Mouse (Mus musculus) neural tube, embryonic 12.5 days (tissue): ENCODE results near the gene Hoxc13. TPM values are rescaled to one million over a fixed set of nuclear protein-coding genes. Genes with fewer than 3 reads are reported as not detected.
A peak's percentile ranks its signal among the peaks of the same experiment; 100 is the strongest.

ENCODE experiments used
- ATAC-seq: fragments of 200-750 bp; cut with Nextera tagmentation; 2 replicates; pipeline ENCODE4 v1.8.0; 2017; ENCODE audit warnings: low read depth, mild to moderate bottlenecking, moderate TSS enrichment, moderate library complexity; ENCODE audit not compliant: low FRiP score
- H3K27ac ChIP-seq: fragments of 300-500 bp; sonication (generic); 2 replicates; pipeline ENCODE4 v1.5.1; 2016
- H3K27me3 ChIP-seq: fragments of 300-500 bp; sonication (generic); replicated peaks from 2 replicates; pipeline ENCODE4 v1.6.1; 2016; ENCODE audit warnings: mild to moderate bottlenecking
- H3K36me3 ChIP-seq: fragments of 300-500 bp; sonication (generic); 2 replicates; pipeline ENCODE4 v1.6.1; 2016; ENCODE audit warnings: mild to moderate bottlenecking
- H3K4me1 ChIP-seq: fragments of 300-500 bp; sonication (generic); 2 replicates; pipeline ENCODE4 v1.6.1; 2016
- H3K4me2 ChIP-seq: fragments of 300-500 bp; sonication (generic); replicated peaks from 2 replicates; pipeline ENCODE4 v1.6.1; 2016; ENCODE audit warnings: mild to moderate bottlenecking
- H3K4me3 ChIP-seq: fragments of 300-500 bp; sonication (generic); 2 replicates; pipeline ENCODE4 v1.5.1; 2016
- H3K9ac ChIP-seq: fragments of 300-500 bp; sonication (generic); 2 replicates; pipeline ENCODE4 v1.6.1; 2016; ENCODE audit warnings: mild to moderate bottlenecking
- H3K9me3 ChIP-seq: fragments of 300-500 bp; sonication (generic); 2 replicates; pipeline ENCODE4 v1.6.1; 2016; ENCODE audit warnings: mild to moderate bottlenecking
- WGBS: fragments of 180-500 bp; shearing (Covaris S2); methylation state at CpG from one replicate; pipeline ENCODE4 v1.1.7; 2016; 5-methylcytosine and 5-hydroxymethylcytosine counted together
- polyA plus RNA-seq: library from polyadenylated mRNA; unstranded; fragments of >200 nt; fragmentation: Nextera tagmentation; extraction: Ambion mirVana; gene quantifications from 2 replicates; pipeline ENCODE4 v1.2.1, GENCODE M21; 2016

Gene Hoxc13
- polyA plus RNA-seq, 1 experiment from 2014 or later: 6.5 TPM

- Histone ChIP-seq H3K4me3 (peak overlapping the region; percentile 36), H3K27me3 (peaks cover 99% of the 10 kb centered on the region), H3K27ac (peak overlapping the region; percentile 46; the same call in 1 of the 2 replicates), H3K9ac (peak overlapping the region; percentile 70), H3K4me1 (peaks cover 21% of the 10 kb centered on the region), H3K36me3 (no peaks in the 10 kb centered on the region), H3K9me3 (no peaks in the 10 kb centered on the region), H3K4me2 (peak overlapping the region; percentile 56)
- WGBS: under 1% methylated on average over 53 of the region's 53 CpGs
- 0 out of 2 replicates have a peak, but pooled peaks have one; percentile 51 for ATAC-seq
Measured at GRCm38 (mm10) chr15:102942739-102943467, 22.0 kb downstream of the Hoxc13 start.

DNA sequence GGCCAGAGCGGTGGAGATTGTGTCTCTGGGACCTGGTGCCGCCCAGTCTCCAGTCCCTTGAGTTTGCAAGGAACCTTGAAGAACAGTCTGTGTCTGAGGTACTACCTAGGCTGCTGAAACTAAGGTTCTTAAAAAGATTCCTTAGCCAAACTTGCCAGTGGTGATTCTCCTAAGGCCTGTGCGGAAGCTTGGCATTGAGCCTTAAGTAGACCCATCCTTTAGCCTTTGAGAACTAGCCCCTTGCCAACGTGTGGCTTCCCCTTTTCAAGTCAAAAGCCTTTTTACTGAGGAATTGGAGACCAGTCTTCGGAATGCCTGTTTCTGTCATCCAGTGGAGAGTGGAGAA is 22.5 kb downstream of the Hoxc13 start:
- WGBS: 3% methylated on average over 5 of the region's 5 CpGs
- H3K27ac ChIP-seq: no peak overlapping the region
- peak overlapping the region; percentile 56 for H3K4me2 ChIP-seq
- H3K9ac ChIP-seq: peak overlapping the region; percentile 70
- peaks cover 21% of the 10 kb centered on the region for H3K4me1 ChIP-seq
- ATAC-seq: no peak
- peak overlapping the region; percentile 36 for H3K4me3 ChIP-seq
- H3K9me3 ChIP-seq: no peaks in the 10 kb centered on the region
- H3K36me3 ChIP-seq: no peaks in the 10 kb centered on the region
- H3K27me3 ChIP-seq: peaks cover 99% of the 10 kb centered on the region

DNA sequence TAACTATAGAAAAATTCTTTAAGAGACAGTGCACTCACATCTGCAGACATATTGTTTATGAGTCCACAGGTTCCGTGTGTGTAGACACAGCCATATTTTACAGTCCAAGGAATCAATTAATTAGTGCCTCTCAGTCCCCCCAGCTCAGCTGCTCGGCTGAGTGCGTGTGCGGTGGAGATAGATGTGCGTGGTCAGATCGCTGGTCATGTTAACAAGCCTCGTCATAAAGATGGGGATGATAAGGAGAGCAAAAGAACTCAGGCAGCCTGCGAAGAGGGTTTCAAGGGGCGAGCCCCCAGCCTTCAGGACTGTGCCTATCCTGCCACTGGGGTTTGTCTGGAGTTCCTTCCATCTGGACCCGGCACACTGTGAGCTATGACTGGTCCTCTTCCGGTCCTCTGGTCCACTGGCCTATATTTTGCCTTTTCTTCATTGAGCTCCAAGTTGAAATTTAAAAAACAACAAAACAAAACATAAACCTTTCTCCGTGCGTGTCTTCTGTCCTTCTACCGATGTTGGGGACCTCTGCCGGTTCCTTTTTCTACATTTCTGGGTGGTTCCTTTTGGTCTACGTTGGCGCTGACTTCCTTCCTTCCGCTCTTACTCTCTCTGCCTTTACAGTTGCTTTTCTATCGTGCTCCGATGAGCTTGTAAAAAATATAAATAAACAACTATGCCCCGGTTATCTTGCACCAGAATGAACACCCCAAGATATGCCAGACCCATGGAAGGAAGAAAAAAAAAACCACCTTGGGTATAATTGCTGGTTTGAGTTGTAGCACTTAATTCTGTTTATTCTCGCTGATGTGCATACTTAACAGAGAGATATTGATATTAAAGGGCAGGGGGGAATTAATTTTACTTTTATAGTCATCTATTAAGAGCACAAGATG is 24.5 kb downstream of the Hoxc13 start:
- no peak overlapping the region for H3K27ac ChIP-seq
- peak overlapping the region; percentile 47 for H3K4me2 ChIP-seq
- H3K4me1 ChIP-seq: peaks cover 10% of the 10 kb centered on the region; the same call in 1 of the 2 replicates
- H3K27me3 ChIP-seq: peaks cover 98% of the 10 kb centered on the region
- 0 out of 2 replicates have a peak overlapping the region, but pooled peaks have one; percentile 19 for H3K9ac ChIP-seq
- peak overlapping the region; percentile 16; the same call in 1 of the 2 replicates for H3K4me3 ChIP-seq
- no peaks in the 10 kb centered on the region for H3K9me3 ChIP-seq
- WGBS: 7% methylated on average over 22 of the region's 22 CpGs
- ATAC-seq: no peak
- no peaks in the 10 kb centered on the region for H3K36me3 ChIP-seq

- peak overlapping the region; percentile 50 for H3K4me2 ChIP-seq
- ATAC-seq: no peak
Measured at GRCm38 (mm10) chr15:102947276-102947675, 26.4 kb downstream of the Hoxc13 start.

DNA sequence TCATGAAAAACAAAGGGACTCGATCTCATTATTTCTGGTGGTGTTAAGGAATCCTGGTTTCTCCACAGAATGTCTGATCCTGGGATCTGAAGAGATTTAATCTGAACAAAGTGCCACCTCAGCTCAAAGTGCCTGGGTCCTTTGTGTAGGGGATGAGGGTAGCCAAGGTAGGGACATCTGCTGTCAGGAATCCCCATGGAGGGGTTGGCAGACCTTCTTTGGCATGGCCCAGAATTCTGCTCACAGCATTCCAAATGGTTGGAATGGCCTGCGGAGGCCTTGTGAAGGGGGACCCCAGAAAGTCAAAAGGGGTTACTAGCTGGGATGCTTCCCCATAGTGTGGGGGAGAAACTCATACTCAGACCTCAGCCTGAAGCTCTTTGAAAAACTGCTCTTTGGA is 27.9 kb downstream of the Hoxc13 start:
- no peaks in the 10 kb centered on the region for H3K9me3 ChIP-seq
- H3K4me2 ChIP-seq: peak overlapping the region; percentile 50
- H3K27ac ChIP-seq: peak overlapping the region; percentile 43; the same call in 1 of the 2 replicates
- H3K27me3 ChIP-seq: peaks cover 98% of the 10 kb centered on the region
- no peaks in the 10 kb centered on the region for H3K4me1 ChIP-seq
- 13% methylated on average over 2 of the region's 2 CpGs for WGBS
- peak overlapping the region; percentile 53 for H3K9ac ChIP-seq
- peak overlapping the region; percentile 20 for H3K4me3 ChIP-seq
- no peak for ATAC-seq
- no peaks in the 10 kb centered on the region for H3K36me3 ChIP-seq

More at GRCm38 (mm10) chr15:102947276-102947675, 26.4 kb downstream of the Hoxc13 start:
- no peaks in the 10 kb centered on the region for H3K9me3 ChIP-seq
- peak overlapping the region; percentile 13; the same call in 1 of the 2 replicates for H3K4me3 ChIP-seq
- H3K4me1 ChIP-seq: peaks cover 9% of the 10 kb centered on the region; the same call in 1 of the 2 replicates
- WGBS: under 1% methylated on average over 9 of the region's 9 CpGs
- H3K27me3 ChIP-seq: peaks cover 98% of the 10 kb centered on the region
- H3K36me3 ChIP-seq: no peaks in the 10 kb centered on the region
- H3K9ac ChIP-seq: peak overlapping the region; percentile 53
- H3K27ac ChIP-seq: no peak overlapping the region

DNA sequence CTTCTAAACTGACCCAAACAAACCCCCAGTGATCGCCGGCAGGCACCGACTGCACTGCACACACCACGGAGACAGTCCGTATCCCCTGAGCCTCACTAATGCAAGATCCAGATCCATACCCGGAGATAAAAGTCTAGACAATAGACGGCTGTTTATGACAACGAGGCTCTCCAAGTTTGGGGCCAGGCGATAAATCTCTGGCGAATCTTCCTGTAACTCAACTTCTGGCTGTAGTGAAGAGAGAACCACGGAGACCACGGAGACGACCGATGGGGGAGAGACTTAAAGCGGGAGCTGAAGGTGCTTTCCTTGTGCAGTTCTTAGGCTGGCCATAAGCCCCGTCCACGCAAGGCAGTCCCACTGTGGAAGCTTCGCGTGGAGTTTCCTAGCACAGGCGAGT is 28.8 kb downstream of the Hoxc13 start:
- no peaks in the 10 kb centered on the region for H3K9me3 ChIP-seq
- H3K36me3 ChIP-seq: no peaks in the 10 kb centered on the region
- H3K9ac ChIP-seq: peak overlapping the region; percentile 53
- no peaks in the 10 kb centered on the region for H3K4me1 ChIP-seq
- no peak overlapping the region for H3K27ac ChIP-seq
- H3K27me3 ChIP-seq: peaks cover 97% of the 10 kb centered on the region
- peak overlapping the region; percentile 20 for H3K4me3 ChIP-seq
- ATAC-seq: no peak
- peak overlapping the region; percentile 50 for H3K4me2 ChIP-seq
- WGBS: under 1% methylated on average over 20 of the region's 20 CpGs

DNA sequence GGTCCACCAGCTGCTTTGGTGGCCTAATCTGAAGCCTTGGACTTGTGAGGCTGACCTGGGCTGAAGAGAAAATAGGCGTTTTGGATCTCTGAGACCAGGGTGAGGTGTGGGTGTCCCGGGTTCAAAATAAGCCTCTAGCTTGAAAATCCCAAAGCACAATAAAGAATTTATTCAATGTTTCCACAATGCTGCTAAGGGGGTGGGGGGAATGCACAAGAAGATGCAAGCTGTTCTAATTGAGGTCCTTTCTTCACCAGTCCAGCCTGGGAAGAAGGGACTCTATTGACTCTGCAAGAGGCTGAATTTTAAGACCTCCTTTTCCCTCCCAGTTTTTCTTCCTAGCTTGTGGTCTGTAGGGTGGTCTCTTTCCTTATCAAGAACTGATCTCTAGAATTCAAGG is 30.0 kb downstream of the Hoxc13 start:
- H3K4me3 ChIP-seq: peak overlapping the region; percentile 21; the same call in 1 of the 2 replicates
- peak overlapping the region; percentile 50 for H3K4me2 ChIP-seq
- H3K27me3 ChIP-seq: peaks cover 97% of the 10 kb centered on the region
- H3K9me3 ChIP-seq: no peaks in the 10 kb centered on the region
- peak overlapping the region; percentile 53 for H3K9ac ChIP-seq
- H3K36me3 ChIP-seq: no peaks in the 10 kb centered on the region
- no peak for ATAC-seq
- no peaks in the 10 kb centered on the region for H3K4me1 ChIP-seq
- H3K27ac ChIP-seq: peak overlapping the region; percentile 20
- WGBS: 6% methylated on average over 2 of the region's 2 CpGs

DNA sequence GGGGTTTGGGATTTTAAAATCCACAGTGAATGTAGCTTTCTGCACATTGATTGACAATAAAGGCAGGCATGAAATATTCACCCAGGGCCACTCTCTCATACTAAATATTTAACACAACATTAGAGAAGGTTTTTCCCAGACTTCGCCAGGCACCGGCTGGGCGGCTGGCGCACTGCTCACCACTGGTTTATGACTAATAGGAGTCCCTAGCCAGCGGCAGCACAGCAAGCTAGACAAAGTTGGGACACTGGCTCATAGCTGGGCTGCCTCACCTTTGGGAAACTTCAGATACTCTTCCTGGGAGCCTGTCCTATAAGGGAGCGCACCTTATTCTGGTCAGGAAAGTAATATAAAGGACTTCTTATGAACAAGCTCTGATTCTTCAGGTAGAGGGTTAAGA is 32.7 kb downstream of the Hoxc13 start:
- Histone ChIP-seq H3K27me3 (peaks cover 95% of the 10 kb centered on the region), H3K4me2 (peak overlapping the region; percentile 50), H3K9me3 (no peaks in the 10 kb centered on the region), H3K36me3 (no peaks in the 10 kb centered on the region), H3K4me3 (peak overlapping the region; percentile 14; the same call in 1 of the 2 replicates), H3K27ac (no peak overlapping the region), H3K4me1 (no peaks in the 10 kb centered on the region), H3K9ac (0 out of 2 replicates have a peak overlapping the region, but pooled peaks have one; percentile 29)
- WGBS: under 1% methylated on average over 6 of the region's 6 CpGs
- ATAC-seq: no peak

DNA sequence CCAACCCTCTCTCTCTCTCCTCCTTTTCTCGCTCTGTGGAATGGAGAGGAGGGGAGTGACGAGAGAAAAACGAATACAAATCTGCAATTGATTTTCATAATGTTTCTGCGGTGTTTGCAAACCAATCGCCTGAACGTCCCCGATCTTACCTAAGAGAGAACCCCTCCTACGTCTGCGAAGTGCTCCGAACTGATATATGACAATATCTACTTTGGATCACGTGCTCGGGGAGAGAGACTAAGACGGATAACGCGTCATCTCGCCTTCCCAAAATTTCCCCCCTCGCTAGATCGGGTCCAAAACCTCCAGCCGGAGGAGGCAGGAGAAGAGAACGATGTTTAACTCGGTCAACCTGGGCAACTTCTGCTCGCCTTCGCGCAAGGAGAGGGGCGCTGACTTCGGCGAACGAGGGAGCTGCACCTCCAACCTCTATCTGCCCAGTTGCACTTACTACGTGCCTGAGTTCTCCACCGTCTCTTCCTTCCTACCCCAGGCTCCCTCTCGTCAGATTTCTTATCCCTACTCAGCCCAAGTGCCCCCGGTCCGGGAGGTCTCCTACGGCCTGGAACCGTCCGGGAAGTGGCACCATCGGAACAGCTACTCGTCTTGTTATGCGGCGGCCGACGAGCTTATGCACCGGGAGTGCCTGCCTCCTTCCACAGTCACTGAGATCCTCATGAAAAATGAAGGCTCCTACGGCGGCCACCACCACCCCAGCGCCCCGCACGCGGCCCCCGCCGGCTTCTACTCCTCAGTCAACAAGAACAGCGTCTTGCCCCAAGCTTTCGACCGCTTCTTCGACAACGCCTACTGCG is 33.5 kb downstream of the Hoxc13 start, which contains the start of gene Hoxc11:
Hoxc11 (plus strand) TSS at position 236 of the 815 bp plus-strand sequence.
- H3K4me1 ChIP-seq: no peaks in the 10 kb centered on the region
- H3K27me3 ChIP-seq: peaks cover 93% of the 10 kb centered on the region
- peak within 1 kb of the TSS; percentile 45 for H3K4me3 ChIP-seq
- peak within 1 kb of the TSS; percentile 50 for H3K27ac ChIP-seq
- H3K9ac ChIP-seq: peak within 1 kb of the TSS; percentile 69
- H3K9me3 ChIP-seq: no peaks in the 10 kb centered on the region
- peak within 1 kb of the TSS; percentile 50 for H3K4me2 ChIP-seq
- ATAC-seq: peak; percentile 54; the same call in 1 of the 2 replicates
- WGBS: under 1% methylated on average over 57 of the region's 57 CpGs
- H3K36me3 ChIP-seq: no peaks in the 10 kb centered on the region

- Histone ChIP-seq H3K9ac (peak overlapping the region; percentile 69), H3K36me3 (no peaks in the 10 kb centered on the region), H3K4me2 (peak overlapping the region; percentile 50), H3K4me1 (no peaks in the 10 kb centered on the region), H3K9me3 (no peaks in the 10 kb centered on the region), H3K27me3 (peaks cover 93% of the 10 kb centered on the region), H3K27ac (peak overlapping the region; percentile 50), H3K4me3 (peak overlapping the region; percentile 45)
- under 1% methylated on average over 28 of the region's 28 CpGs for WGBS
- no peak; the same call in 1 of the 2 replicates for ATAC-seq
Measured at GRCm38 (mm10) chr15:102955007-102955382, 34.1 kb downstream of the Hoxc13 start.

- Histone ChIP-seq H3K27ac (no peak overlapping the region; the same call in 1 of the 2 replicates), H3K9me3 (no peaks in the 10 kb centered on the region), H3K36me3 (no peaks in the 10 kb centered on the region), H3K4me3 (peak overlapping the region; percentile 45), H3K9ac (peak overlapping the region; percentile 69), H3K4me2 (peak overlapping the region; percentile 50), H3K4me1 (no peaks in the 10 kb centered on the region), H3K27me3 (peaks cover 92% of the 10 kb centered on the region)
- no peak for ATAC-seq
- WGBS: under 1% methylated on average over 39 of the region's 40 CpGs
Measured at GRCm38 (mm10) chr15:102955833-102956640, 35.1 kb downstream of the Hoxc13 start.
